Mouse (Mus musculus) embryonic stem cell, embryonic (primary cell): ENCODE results near the gene Nufip1.

Source experiments
- CTCF ChIA-PET, 4 experiments: fragments of 300-600 bp in 2 of 4; fragments of 350-600 bp in 2 of 4; sonication (Branson Sonifier 250); formaldehyde crosslinking; loops; one replicate each; lab custom pipeline; 2022; ENCODE audit warnings: inconsistent platforms in 2 of 4; lab: Charles Lee
- POLR2A ChIA-PET, 4 experiments: fragments of 300-600 bp in 2 of 4; fragments of 350-600 bp in 2 of 4; sonication (Branson Sonifier 250); formaldehyde crosslinking; loops; one replicate each; lab custom pipeline; 2022; ENCODE audit warnings: antibody characterized with exemption in 4 of 4, inconsistent platforms in 1 of 4; lab: Charles Lee

Gene Nufip1

GRCm38 (mm10) chr14:76118963-76119362 lies 8.3 kb downstream of the Nufip1 start:
- CTCF ChIA-PET = interaction anchor here in 1 of 4 experiments (0.6 kb wide), 1 partner anchor 147 kb away, joined by 19 read pairs; no protein-coding TSS in a partner anchor
- POLR2A ChIA-PET = interaction anchor here in 2 of 4 experiments (1.1 to 2.9 kb wide), 3 partner anchors 35 to 387 kb away, joined by 3 to 11 read pairs (median 3); no protein-coding TSS in a partner anchor

DNA sequence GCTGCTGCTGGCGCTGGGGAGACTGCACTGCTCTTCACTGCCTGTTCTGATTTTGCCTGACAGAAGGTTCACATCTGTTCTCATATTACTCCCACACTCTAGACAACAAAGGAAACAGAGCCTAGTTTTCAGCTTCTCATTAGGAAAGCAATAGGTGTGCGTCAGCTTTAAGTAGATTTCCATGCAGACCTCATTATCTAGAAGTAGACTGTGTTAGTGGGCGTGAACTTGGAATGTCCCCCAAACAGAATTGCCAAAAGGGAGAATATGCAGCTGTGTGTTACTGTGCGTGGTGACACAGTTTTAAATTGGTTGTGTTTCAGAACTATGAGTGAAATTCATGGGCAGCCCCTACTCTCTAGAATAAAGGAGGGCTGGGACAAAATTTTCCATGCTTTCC lies 9.8 kb downstream of the Nufip1 start:
- ChIA-PET CTCF (interaction anchor here in 1 of 4 experiments (0.5 to 1.2 kb wide), 2 partner anchors 10 to 319 kb away, joined by 3 read pairs; no protein-coding TSS in a partner anchor), POLR2A (interaction anchor here in 2 of 4 experiments (0.8 to 2.4 kb wide), 5 partner anchors 9 to 385 kb away, joined by 3 to 18 read pairs (median 3); partner anchors contain the start of genes Gpalpp1 (in 1 of the 2) and Nufip1 (in 1 of the 2))

DNA sequence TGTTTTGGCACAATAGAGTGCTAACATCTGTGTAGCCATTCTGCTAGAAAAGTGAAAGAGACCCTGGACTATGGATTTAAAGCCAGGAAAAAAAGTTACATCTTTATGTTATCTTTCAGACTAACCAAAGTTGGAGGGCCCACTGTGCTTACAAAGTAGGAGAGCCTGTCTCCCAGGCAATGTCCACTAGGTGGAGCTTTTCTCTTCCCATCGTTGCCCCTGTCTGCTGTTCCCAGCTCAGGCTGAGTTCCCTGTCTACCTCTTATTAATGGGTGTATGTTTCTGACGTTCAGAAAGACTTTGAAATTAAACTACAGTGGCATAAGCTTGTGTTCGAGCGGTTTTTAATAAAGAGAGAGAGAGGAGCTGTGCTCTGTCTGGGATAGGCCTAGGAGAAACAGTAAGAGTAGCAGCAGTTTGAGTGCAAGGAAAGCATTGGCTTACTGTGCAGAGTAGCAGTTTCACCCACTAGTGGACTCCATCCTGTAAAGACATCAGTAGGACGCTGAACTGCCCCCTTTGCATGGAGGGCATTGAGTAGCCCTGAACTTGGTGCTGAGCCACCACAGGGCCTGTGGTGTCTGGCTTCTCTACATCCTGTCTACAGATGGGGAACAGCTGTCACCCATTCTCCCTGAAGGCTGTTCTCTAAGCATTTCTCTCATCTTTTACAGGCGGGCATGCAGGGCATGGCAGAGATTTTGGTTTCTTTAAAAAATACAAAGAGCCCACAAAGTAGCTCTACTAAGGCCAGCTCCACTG lies 11.4 kb downstream of the Nufip1 start:
- CTCF ChIA-PET = interaction anchor here (0.5 to 1.8 kb wide), 35 partner anchors 9 to 889 kb away, joined by 3 to 13 read pairs (median 3); partner anchors contain the start of genes Gpalpp1 (in 1 of the 4), Nufip1 (in 1 of the 4) and Tsc22d1 (in 1 of the 4)
- POLR2A ChIA-PET = interaction anchor here in 2 of 4 experiments (0.7 to 2.7 kb wide), 11 partner anchors 8 to 501 kb away, joined by 3 to 18 read pairs (median 3); partner anchors contain the start of genes Gpalpp1 (in 2 of the 2), Nufip1 (in 2 of the 2) and Tsc22d1 (in 1 of the 2)

DNA sequence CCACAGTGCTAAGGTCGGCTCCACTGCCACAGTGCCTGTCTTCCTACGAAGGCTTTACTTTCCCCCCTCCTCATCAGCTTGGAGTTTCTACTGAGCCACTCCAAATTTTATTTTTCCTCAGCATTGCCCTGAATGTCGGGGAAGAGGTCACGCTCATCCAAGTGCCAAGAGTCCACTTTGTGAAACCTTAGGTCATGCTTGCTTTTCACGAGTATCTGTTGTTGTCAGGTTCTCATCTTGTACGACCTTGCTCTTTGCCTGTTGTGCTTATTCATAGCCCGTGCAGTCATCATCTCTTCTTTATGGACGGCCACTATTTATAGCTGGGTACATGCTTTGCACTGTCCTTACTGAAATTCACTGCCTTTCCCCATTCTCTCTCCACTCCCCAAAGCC lies 12.0 kb downstream of the Nufip1 start:
- CTCF ChIA-PET = interaction anchor here (0.5 to 1.8 kb wide), 17 partner anchors 8 to 405 kb away, joined by 3 to 13 read pairs (median 5); partner anchors contain the start of genes Gpalpp1 (in 1 of the 4) and Nufip1 (in 1 of the 4)

DNA sequence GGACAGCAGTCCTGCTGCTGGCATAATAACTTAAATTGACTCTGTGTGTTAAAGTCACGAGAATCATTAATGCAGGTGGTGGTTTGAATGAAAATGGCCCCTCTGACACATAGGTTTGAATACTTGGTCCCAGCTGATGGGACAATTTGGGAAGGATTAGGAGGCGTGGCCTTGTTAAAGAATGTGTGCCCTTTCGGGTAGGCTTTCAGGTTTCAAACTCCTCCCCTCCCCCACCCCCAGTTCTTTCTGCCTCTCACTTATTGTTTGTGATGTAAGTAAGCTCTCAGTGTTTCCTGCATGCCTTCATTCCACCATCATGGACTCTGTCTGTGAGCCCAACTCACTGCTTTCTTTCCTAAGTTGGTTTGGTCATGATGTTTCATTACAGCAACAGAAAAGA lies 16.6 kb downstream of the Nufip1 start:
- ChIA-PET CTCF (interaction anchor here in 2 of 4 experiments (0.6 to 0.7 kb wide), 2 partner anchors 13 to 379 kb away, joined by 3 to 4 read pairs; no protein-coding TSS in a partner anchor), POLR2A (interaction anchor here in 3 of 4 experiments (0.6 to 3.1 kb wide), 11 partner anchors 11 to 286 kb away, joined by 3 to 16 read pairs (median 3); partner anchors contain the start of genes Gpalpp1 (in 1 of the 3) and Nufip1 (in 1 of the 3))

More for the DNA sequence above, 12.0 kb downstream of the Nufip1 start:
- POLR2A ChIA-PET = interaction anchor here in 3 of 4 experiments (0.7 to 2.7 kb wide), 13 partner anchors 11 to 292 kb away, joined by 3 to 8 read pairs (median 3); partner anchors contain the start of genes Gpalpp1 (in 2 of the 3), Nufip1 (in 2 of the 3) and Tsc22d1 (in 1 of the 3)

DNA sequence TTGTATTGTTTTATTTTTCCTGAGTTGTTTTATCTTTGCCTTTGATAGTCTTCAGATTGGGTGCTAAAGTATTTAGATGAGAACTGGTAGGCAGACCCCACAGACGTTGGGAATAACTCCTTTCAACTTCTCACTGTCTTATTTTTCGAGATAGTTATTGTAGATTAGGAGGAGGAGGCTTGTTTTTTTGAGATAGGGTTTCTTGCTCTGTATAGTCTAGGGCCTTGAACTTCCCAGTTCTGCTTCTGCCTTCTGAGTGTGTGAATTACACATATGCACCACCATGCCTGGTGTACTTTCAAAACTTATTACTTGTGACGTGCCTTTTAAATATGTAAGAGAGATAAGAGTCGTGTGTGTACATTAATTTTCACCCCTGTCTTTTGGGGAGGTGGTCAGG lies 17.5 kb downstream of the Nufip1 start:
- CTCF ChIA-PET = no interaction called here
- POLR2A ChIA-PET = interaction anchor here in 2 of 4 experiments (1.1 to 3.1 kb wide), 3 partner anchors 13 to 17 kb away, joined by 4 to 11 read pairs (median 5); no protein-coding TSS in a partner anchor

DNA sequence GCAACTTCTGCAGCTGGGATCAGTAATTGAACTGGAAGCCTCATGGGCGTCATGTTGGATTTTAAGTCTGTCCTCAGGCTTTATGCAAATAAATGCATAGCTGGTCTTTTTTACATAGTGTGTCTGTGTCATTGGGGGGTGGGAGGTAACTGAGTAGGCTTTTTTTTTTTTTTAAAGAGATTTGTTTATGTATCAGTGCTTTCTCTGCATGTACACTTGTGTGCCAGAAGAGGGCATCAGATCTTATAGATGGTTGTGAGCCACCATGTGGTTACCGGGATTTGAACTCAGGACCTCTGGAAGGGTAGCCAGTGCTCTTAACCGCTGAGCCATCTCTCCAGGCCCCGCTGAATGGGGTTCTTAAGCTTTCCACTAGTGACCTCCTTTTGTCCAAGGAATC lies 24.3 kb downstream of the Nufip1 start:
- ChIA-PET POLR2A (interaction anchor here in 2 of 4 experiments (0.5 to 2.0 kb wide), 6 partner anchors 12 to 1401 kb away, joined by 3 to 8 read pairs (median 4); no protein-coding TSS in a partner anchor), CTCF (no interaction called here)

DNA sequence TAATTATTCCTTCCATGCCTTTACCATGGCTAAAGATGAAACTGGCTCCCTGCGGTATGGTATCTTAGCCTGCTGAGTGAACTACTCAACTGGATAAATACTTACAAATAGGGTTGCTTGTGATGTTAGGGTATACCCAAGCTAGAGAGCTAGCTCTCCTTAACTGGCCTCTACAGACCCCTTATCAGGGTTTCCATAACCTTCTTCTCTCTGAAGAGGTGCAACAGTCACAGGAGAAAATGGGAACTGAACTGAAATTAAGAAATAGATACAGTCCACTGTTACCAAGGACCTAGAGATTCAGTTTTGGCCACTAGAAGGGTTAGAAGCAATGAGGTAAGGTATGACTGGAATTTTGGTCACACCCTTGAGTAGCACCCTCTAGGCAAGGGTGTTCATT lies 34.6 kb downstream of the Nufip1 start:
- ChIA-PET POLR2A (interaction anchor here in 3 of 4 experiments (0.6 to 1.8 kb wide), 11 partner anchors 8 to 360 kb away, joined by 3 to 11 read pairs (median 3); no protein-coding TSS in a partner anchor), CTCF (interaction anchor here in 2 of 4 experiments (0.6 to 1.1 kb wide), 5 partner anchors 33 to 1351 kb away, joined by 3 to 6 read pairs (median 3); no protein-coding TSS in a partner anchor)

- ChIA-PET POLR2A (interaction anchor here in 3 of 4 experiments (0.6 to 1.8 kb wide), 14 partner anchors 9 to 360 kb away, joined by 3 to 11 read pairs (median 3); partner anchors contain the start of gene Tsc22d1 (in 1 of the 3)), CTCF (interaction anchor here in 2 of 4 experiments (0.6 to 1.1 kb wide), 5 partner anchors 33 to 1351 kb away, joined by 3 to 6 read pairs (median 3); no protein-coding TSS in a partner anchor)
These were observed 35.2 kb downstream of the Nufip1 start for GRCm38 (mm10) chr14:76145868-76146267.

GRCm38 (mm10) chr14:76147061-76147460 lies 36.4 kb downstream of the Nufip1 start:
- ChIA-PET CTCF (no interaction called here), POLR2A (interaction anchor here in 1 of 4 experiments (1.7 kb wide), 1 partner anchor 10 kb away, joined by 5 read pairs; no protein-coding TSS in a partner anchor)

GRCm38 (mm10) chr14:76148294-76148693 lies 37.6 kb downstream of the Nufip1 start:
- ChIA-PET POLR2A (interaction anchor here in 3 of 4 experiments (0.6 to 3.1 kb wide), 4 partner anchors 8 to 448 kb away, joined by 4 to 20 read pairs (median 12); no protein-coding TSS in a partner anchor), CTCF (no interaction called here)

DNA sequence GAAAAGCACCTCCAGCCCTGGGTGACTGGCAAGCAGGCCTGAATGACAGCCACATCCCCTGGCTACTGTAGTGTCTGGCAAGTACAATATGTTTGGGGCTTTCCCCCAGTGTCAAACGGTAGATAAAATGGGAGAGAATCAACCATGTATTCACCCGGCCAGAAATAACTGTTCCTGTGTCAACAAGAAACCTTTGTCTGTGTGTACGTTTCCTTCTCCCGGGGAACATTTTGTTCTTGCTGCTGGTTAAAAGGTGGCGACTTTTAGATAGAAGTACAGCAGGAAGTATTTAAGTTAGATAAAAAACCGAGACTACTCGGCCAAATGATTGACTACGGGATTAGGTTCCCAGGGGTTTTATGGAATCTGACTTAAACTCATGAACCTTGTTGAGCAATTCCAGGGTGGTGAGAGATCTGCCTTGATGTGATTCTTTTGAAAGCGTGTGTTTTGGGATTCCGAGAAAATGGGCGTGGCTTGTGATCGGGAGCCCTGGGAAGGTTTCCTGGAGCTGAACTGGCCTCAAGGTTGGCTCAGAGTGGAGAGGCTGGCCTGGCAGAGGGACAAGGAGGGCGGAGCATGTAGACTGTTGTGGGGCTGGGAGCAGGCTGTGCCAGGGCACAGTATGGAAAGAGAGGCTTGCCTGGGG lies 39.0 kb downstream of the Nufip1 start:
- ChIA-PET POLR2A (interaction anchor here (0.6 to 3.2 kb wide), 20 partner anchors 9 to 617 kb away, joined by 3 to 20 read pairs (median 4); partner anchors contain the start of gene Tsc22d1 (in 1 of the 4)), CTCF (interaction anchor here in 2 of 4 experiments (0.7 to 1.5 kb wide), 5 partner anchors 28 to 590 kb away, joined by 3 to 4 read pairs (median 3); no protein-coding TSS in a partner anchor)

DNA sequence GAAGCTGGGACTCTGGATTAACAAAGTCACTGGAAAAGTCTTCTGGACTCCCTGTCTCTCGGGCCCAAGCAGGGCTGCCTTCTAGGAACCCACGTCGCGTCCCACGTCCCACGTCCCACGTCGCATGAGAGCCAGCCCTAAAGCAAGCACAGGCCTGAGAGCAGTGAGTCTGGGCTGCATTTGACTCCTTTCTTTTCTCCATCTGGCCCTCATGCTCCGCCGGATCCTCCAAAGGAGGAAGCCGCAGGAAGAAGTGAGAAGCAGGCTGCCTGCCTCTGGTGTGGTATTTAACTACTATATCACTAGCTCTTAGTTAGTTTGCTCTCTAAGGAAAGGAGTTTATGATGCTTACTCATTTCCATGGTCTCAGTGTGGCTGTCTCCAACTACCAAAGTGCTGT lies 39.8 kb downstream of the Nufip1 start:
- CTCF ChIA-PET = interaction anchor here in 1 of 4 experiments (1.1 to 1.3 kb wide), 2 partner anchors 274 to 324 kb away, joined by 3 to 4 read pairs; no protein-coding TSS in a partner anchor
- POLR2A ChIA-PET = interaction anchor here (0.6 to 3.2 kb wide), 19 partner anchors 9 to 355 kb away, joined by 3 to 20 read pairs (median 4); partner anchors contain the start of gene Tsc22d1 (in 1 of the 4)

- ChIA-PET CTCF (interaction anchor here in 1 of 4 experiments (0.7 kb wide), 1 partner anchor 94 kb away, joined by 5 read pairs; no protein-coding TSS in a partner anchor), POLR2A (interaction anchor here in 3 of 4 experiments (0.7 to 3.2 kb wide), 12 partner anchors 11 to 354 kb away, joined by 3 to 20 read pairs (median 8); partner anchors contain the start of gene Tsc22d1 (in 1 of the 3))
These were observed 40.3 kb downstream of the Nufip1 start for GRCm38 (mm10) chr14:76151011-76151410.

DNA sequence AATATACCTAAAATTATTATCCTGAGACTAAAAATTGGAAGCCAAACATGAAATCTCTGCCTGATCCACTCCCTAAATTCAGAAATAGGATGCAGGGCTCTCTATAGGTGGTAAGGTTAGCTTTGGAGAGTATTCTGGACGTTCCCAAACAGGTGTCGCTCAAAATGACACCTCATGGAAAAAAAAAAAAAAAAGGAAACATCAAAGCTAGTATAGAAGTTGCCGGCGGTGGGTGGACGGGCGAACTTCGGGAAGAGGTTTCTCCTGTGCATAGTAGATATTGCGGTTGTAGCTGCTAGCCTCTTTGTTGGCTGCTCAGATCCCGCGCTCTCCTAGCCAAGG lies 41.1 kb downstream of the Nufip1 start:
- ChIA-PET POLR2A (interaction anchor here (0.6 to 3.2 kb wide), 41 partner anchors 11 to 425 kb away, joined by 3 to 22 read pairs (median 4); partner anchors contain the start of gene Tsc22d1 (in 2 of the 4)), CTCF (interaction anchor here (0.6 to 1.3 kb wide), 7 partner anchors 71 to 668 kb away, joined by 3 to 6 read pairs (median 4); no protein-coding TSS in a partner anchor)

- ChIA-PET POLR2A (interaction anchor here (0.5 to 2.7 kb wide), 50 partner anchors 10 to 426 kb away, joined by 3 to 22 read pairs (median 4); partner anchors contain the start of gene Tsc22d1 (in 2 of the 4)), CTCF (interaction anchor here in 3 of 4 experiments (0.6 to 1.3 kb wide), 5 partner anchors 71 to 668 kb away, joined by 3 to 6 read pairs (median 4); no protein-coding TSS in a partner anchor)
These were observed 41.7 kb downstream of the Nufip1 start for GRCm38 (mm10) chr14:76152162-76153002.
